Mouse (Mus musculus) macrophage (primary cell): ENCODE data around the gene Camta1. TPM values are rescaled to one million over a fixed set of nuclear protein-coding genes. Genes with fewer than 3 reads are reported as not detected.
A peak's percentile ranks its signal among the peaks of the same experiment; 100 is the strongest.
"Not testable (repeated sequence)": the region's sequence is repeated elsewhere in the genome, so short reads cannot be mapped to it uniquely, and the experiment has no call there.

Experiments
- H3K27ac ChIP-seq: fragments of 350-480 bp; formaldehyde crosslinking; 2 replicates; pipeline ENCODE4 v1.9.0; 2021
- H3K36me3 ChIP-seq: fragments of 350-480 bp; formaldehyde crosslinking; 2 replicates; pipeline ENCODE4 v1.9.0; 2021; ENCODE audit errors: inconsistent target
- H3K4me3 ChIP-seq: fragments of 350-480 bp; formaldehyde crosslinking; 2 replicates; pipeline ENCODE4 v1.9.0; 2021; ENCODE audit errors: inconsistent target
- H3K79me2 ChIP-seq: fragments of 350-480 bp; formaldehyde crosslinking; 2 replicates; pipeline ENCODE4 v1.9.0; 2021; ENCODE audit errors: inconsistent target
- WGBS: methylation state at CpG from one replicate; pipeline ENCODE4 v1.1.7; 2026; ENCODE audit warnings: inconsistent platforms; ENCODE audit not compliant: missing documents; 5-methylcytosine and 5-hydroxymethylcytosine counted together
- polyA plus RNA-seq: library from polyadenylated mRNA; stranded (reverse); fragments of 250-400 nt; gene quantifications from 3 replicates; pipeline ENCODE4 v1.2.4, GENCODE M21; 2018; ENCODE audit warnings: inconsistent platforms

Gene Camta1
- polyA plus RNA-seq, 1 experiment from 2014 or later, result 8.7 TPM

DNA sequence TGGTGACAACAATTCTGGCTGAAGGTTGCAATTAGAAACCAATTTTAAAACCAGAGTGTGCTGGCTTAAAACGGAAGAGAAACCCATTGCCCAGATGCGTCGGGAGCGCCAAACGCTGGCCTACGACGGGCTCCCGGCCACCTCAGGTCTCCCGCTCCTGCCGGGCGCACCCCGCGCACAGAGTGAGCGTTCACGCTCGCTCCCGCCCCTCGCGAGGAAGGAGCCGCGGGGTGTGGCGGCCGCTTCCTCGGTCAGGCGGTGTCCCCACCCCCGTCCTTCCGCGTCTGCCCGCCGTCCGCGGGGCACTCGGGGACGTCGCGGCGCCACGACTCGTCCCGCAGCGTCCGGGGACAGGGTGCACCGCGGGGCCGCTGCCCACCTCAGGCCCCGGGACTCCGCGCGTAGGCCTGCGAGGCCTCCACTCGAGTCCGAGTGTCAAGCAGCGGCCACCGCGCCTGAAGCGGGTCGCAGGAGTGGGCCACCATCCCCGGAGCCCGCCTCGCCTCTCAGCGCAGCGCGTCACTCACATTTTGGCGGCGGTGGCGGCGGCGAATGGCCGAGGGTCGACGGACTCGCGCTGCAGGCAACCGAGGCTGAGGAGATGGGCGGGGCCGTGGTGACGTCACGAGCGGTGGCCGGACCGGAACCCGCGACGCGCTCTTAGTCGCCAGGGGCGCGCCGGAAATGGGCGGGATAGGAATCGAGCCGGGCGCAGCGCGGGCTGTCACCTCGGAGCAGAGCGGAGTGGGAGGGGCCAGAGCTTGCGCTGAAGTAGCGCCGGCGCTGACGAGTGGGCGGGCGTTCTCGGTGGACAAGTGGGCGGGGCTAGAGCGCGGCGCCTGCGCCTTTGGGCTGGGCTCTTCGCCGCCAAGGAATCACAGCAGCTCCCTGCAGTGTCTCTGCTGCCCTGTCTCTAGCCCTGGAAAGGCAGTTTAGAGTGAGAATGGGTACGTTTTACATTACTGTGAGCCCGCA, 804.0 kb downstream of the Camta1 start, which contains the start of gene Vamp3:
TSS of gene Vamp3 (minus strand) at position 617 of the 975 bp plus-strand sequence.
- peak within 1 kb of the TSS; percentile 49 for H3K27ac ChIP-seq
- peaks cover 9% of the 10 kb centered on the region; the same call in 1 of the 2 replicates for H3K36me3 ChIP-seq

GRCm38 (mm10) chr4:151051162-151051561, 810.5 kb downstream of the Camta1 start:
- Histone ChIP-seq H3K79me2 (peaks cover 73% of the 10 kb centered on the region), H3K27ac (no peak overlapping the region), H3K4me3 (no peak overlapping the region), H3K36me3 (peaks cover 31% of the 10 kb centered on the region; the same call in 1 of the 2 replicates)
- WGBS, result 31% methylated on average over 1 of the region's 1 CpGs

More for the DNA sequence above, 804.0 kb downstream of the Camta1 start, which contains the start of gene Vamp3:
- peak within 1 kb of the TSS; percentile 61 for H3K4me3 ChIP-seq
- WGBS, result under 1% methylated on average over 109 of the region's 114 CpGs
- H3K79me2 ChIP-seq, result peaks cover 47% of the 10 kb centered on the region

DNA sequence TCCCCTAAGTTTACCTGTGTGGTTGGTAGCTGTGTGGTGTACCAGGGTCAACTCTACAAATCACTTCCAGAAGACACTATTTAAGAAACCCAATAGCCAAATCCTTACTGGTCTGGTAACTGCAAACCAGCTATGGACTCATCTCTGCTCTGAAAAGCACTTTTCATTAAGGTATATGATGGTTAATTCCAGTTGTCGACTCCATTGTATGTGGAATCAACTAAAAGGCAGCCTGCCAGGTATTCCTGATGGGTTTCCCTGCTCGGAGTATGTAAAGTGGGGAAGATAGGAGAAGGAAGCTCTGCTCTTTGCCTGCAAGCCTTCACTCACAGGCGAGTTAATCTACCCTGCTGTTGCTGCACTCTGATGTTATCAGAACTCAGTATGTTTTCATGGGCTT, 815.2 kb downstream of the Camta1 start:
- Histone ChIP-seq H3K36me3 (peaks cover 22% of the 10 kb centered on the region; the same call in 1 of the 2 replicates), H3K27ac (no peak overlapping the region), H3K79me2 (peaks cover 26% of the 10 kb centered on the region; the same call in 1 of the 2 replicates), H3K4me3 (no peak overlapping the region)
- 92% methylated on average over 3 of the region's 3 CpGs for WGBS

- Histone ChIP-seq H3K36me3 (peaks cover 21% of the 10 kb centered on the region; the same call in 1 of the 2 replicates), H3K4me3 (peak overlapping the region; percentile 30), H3K79me2 (peaks cover 12% of the 10 kb centered on the region; the same call in 1 of the 2 replicates), H3K27ac (no peak overlapping the region)
- WGBS, result 5% methylated on average over 21 of the region's 21 CpGs
Measured at GRCm38 (mm10) chr4:151044944-151045570, 816.6 kb downstream of the Camta1 start.

DNA sequence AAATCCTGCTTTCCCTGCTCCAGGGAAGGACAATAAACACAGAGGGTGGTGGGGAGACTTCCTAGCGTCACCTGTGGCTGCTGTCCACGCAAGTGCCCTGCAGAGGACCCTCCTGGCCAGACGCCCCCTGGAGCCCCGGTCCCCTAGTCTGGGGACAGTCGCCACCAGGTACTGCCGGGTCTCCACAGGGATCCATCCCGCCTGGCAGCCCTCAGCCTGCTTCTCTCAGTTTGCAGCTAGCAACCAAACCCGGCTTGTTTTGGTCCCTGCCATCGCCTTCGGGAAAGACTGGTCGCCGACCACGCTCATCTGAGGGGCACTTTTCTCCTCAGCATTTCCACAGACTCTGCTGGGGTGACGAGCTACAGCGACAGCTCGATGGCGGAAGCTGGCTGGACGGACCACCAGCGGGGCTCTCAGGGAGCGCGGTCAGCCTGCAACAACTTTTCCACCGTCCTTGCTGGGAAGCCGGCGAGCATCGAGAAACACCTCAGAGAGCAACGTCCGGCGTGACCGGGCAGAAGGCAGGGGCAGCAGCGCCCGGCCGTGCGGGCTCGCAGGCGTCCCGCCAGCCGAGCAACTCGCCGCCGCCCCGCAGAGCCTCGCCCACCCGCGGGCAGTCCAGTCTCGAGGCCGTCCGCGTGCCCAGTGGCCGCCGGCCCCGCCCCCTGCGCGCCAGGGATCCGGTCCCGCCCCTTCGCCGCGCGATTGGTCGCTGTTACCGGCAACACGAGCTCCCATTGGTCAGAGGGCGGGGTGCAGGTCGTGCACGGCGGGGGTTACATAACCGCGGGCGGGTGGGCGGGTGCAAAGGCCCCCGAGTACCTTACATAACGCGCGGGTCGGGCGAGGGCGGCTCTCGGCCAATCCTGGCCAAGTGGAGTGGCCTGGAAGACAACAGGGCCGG, 817.4 kb downstream of the Camta1 start, which contains the start of gene Per3:
TSS of gene Per3 (minus strand) at position 629 of the 907 bp plus-strand sequence.
- Histone ChIP-seq H3K4me3 (peak within 1 kb of the TSS; percentile 61), H3K36me3 (peaks cover 15% of the 10 kb centered on the region; the same call in 1 of the 2 replicates), H3K27ac (peak within 1 kb of the TSS; percentile 56), H3K79me2 (peaks cover 5% of the 10 kb centered on the region; the same call in 1 of the 2 replicates)
- under 1% methylated on average over 68 of the region's 79 CpGs for WGBS

GRCm38 (mm10) chr4:151043281-151043680, 818.4 kb downstream of the Camta1 start:
- Histone ChIP-seq H3K36me3 (peaks cover 7% of the 10 kb centered on the region; the same call in 1 of the 2 replicates), H3K4me3 (peak overlapping the region; percentile 61), H3K79me2 (no peaks in the 10 kb centered on the region), H3K27ac (no peak overlapping the region)
- 57% methylated on average over 5 of the region's 5 CpGs for WGBS

DNA sequence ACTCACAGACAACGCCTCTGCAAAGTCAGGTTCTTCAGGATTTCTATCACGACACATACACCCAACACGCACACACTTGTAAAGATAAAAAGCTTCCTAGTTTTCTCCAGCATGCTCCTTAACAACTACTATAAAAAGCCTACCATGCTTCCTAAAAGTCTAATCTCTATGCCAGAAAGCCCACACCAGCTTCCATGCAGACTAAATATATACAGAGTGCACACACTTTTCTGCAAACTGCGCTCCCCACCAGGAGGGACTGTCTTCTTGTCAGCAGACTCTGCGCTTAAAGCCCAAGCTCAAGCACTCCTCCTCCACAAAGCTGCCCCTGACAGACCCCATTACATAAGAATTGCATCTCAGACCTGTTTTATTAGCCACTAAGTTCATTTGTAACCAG, 820.2 kb downstream of the Camta1 start:
- Histone ChIP-seq H3K79me2 (no peaks in the 10 kb centered on the region), H3K36me3 (peaks cover 3% of the 10 kb centered on the region; the same call in 1 of the 2 replicates), H3K27ac (no peak overlapping the region), H3K4me3 (no peak overlapping the region)
- WGBS, result 98% methylated on average over 5 of the region's 5 CpGs

DNA sequence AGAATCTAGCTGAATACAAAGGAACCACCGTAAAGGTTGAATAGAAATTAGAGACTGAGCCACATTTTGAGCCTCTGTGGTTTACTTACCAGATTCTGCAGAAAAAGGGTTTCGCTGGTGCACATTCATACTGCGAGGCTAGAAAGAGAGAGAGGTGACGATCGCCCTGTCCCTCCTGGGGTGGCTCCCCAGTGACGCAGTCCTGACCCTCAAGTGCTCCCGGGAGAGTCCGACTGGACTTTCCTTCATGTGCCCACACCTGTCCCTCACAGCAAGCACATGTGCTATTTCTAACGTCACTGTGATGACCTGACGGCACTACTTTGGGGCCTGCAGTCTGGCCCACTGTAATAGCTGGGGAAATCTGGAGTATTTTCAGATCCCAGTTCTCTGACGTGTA, 823.9 kb downstream of the Camta1 start:
- Histone ChIP-seq H3K4me3 (no peak overlapping the region), H3K27ac (no peak overlapping the region), H3K79me2 (no peaks in the 10 kb centered on the region), H3K36me3 (peaks cover 7% of the 10 kb centered on the region; the same call in 1 of the 2 replicates)
- WGBS, result 92% methylated on average over 11 of the region's 11 CpGs

DNA sequence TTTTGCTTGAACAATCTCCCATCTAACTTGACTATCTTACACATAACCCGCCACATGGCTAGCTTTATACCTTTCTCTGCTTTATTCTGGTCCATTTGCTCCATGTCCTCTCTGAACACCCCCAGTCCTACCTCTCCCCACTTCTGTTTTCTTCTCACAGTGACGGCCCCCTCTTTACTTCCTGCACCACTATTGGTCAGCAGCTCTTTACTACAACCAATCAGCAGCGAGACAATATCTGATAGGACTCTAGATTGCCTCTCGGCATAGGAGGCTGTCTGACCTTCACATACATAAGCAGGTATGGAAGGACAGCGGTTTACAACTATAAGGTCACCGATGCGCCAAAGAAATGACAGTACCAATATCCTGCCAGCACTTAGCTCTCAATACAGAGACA, 825.2 kb downstream of the Camta1 start:
- 100% methylated on average over 7 of the region's 7 CpGs for whole genome bisulfite sequencing
- Histone ChIP-seq H3K4me3 (no peak overlapping the region), H3K79me2 (no peaks in the 10 kb centered on the region), H3K27ac (no peak overlapping the region), H3K36me3 (peaks cover 12% of the 10 kb centered on the region; the same call in 1 of the 2 replicates)

GRCm38 (mm10) chr4:151027001-151027400, 834.7 kb downstream of the Camta1 start:
- Histone ChIP-seq H3K27ac (no peak overlapping the region), H3K79me2 (no peaks in the 10 kb centered on the region), H3K36me3 (0 out of 2 replicates have a peak, but pooled peaks cover 19% of the 10 kb centered on the region), H3K4me3 (no peak overlapping the region)
- 61% methylated on average over 6 of the region's 6 CpGs for WGBS

GRCm38 (mm10) chr4:151024152-151024551, 837.5 kb downstream of the Camta1 start:
- 94% methylated on average over 9 of the region's 9 CpGs for WGBS
- H3K79me2 ChIP-seq, result no peaks in the 10 kb centered on the region
- no peak overlapping the region for H3K27ac ChIP-seq
- 0 out of 2 replicates have a peak, but pooled peaks cover 23% of the 10 kb centered on the region for H3K36me3 ChIP-seq
- H3K4me3 ChIP-seq, result no peak overlapping the region

GRCm38 (mm10) chr4:151017356-151017755, 844.3 kb downstream of the Camta1 start:
- not testable (repeated sequence) for H3K4me3 ChIP-seq, H3K27ac ChIP-seq, H3K79me2 ChIP-seq
- H3K36me3 ChIP-seq, result peaks cover 26% of the 10 kb centered on the region; the same call in 1 of the 2 replicates
- 92% methylated on average over 1 of the region's 1 CpGs for WGBS

DNA sequence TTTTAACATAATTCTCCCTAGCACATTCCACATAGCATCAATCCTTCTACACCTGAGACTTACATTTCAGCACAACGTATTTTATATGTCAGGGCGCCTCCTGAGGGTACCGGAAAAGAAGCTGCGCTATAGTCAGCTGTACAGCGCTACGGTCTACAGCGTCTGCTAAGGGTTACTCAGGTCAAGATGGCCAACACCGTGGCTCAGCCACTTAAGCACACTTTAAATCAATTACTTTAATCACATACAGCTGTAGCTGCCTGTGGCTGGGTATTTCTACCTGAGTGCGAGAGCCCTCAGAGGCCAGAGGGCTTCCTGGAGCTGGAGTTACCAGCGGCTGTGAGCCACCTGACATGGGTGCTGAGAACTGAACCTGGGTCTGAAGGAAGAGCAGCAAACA, 845.7 kb downstream of the Camta1 start:
- Histone ChIP-seq H3K4me3 (no peak overlapping the region), H3K27ac (no peak overlapping the region), H3K36me3 (peaks cover 19% of the 10 kb centered on the region; the same call in 1 of the 2 replicates), H3K79me2 (no peaks in the 10 kb centered on the region)
- WGBS, result 96% methylated on average over 10 of the region's 10 CpGs
